Mouse (Mus musculus) heart, adult 2 months (tissue): ENCODE measurements around the gene Capn8.

Source experiments
- CTCF ChIP-seq: fragments of 200-600 bp; IDR thresholded peaks from 2 replicates; pipeline ENCODE4 v1.8.1; 2022; ENCODE audit warnings: antibody characterized with exemption, mild to moderate bottlenecking, moderate library complexity
- EP300 ChIP-seq: fragments of 200-500 bp; IDR thresholded peaks from 2 replicates; pipeline ENCODE4 v1.6.1; 2011; ENCODE audit warnings: low read depth, low read length, control low read depth; ENCODE audit not compliant: insufficient read depth
- POLR2A ChIP-seq: fragments of 200-500 bp; IDR thresholded peaks from 2 replicates; pipeline ENCODE4 v1.6.1; 2011; ENCODE audit warnings: mild to moderate bottlenecking, low read depth, low read length, control low read depth; ENCODE audit not compliant: insufficient read depth

GRCm38 (mm10) chr1:182571148-182571547 is 6.3 kb downstream of the Capn8 start:
- TF ChIP-seq CTCF = no peak
- no peak for TF ChIP-seq EP300
- TF ChIP-seq POLR2A = no peak
